In the genomic region with DNA sequence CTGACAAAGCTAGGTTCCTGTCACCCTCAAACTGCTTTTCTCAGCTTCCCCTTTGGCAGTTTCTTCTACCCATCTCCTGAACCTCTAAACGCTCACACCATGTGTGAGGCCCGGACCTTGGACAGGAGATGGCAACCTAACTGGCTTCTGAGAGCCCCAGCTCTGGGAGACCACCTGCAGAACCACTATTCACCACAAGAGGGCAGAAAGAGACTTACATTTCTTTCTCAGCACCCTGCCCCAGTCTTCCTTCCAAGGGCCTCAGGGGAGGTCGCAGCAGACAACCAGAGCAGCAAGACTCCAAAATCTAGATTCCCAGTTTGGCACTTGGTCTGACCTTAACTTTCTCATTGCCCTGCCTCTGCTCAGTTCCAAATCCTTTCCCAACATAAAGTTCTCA, we compare ENCODE assay signal across 9 mouse cellular contexts. TPM values are rescaled to one million over a fixed set of nuclear protein-coding genes. Genes with fewer than 3 reads are reported as not detected.
DNase-seq lines count a peak whose midpoint lies in the region; ATAC-seq and TF ChIP-seq lines count a peak whose summit lies in the region.
"Had no signal": no experiment of that assay in that cellular context is flagged by ENCODE, and none has a peak within 500 bp of the region (broad histone marks: within the 10 kb centered on the region; RNA-seq: fewer than 3 reads in every experiment).

No protein-coding gene starts in this region.

- DNase-seq in liver, result peak; percentile 76
- peak; percentile 78 for DNase-seq in c-Kit-positive CD71-positive TER-119-positive erythroid progenitor cells, embryonic 14.5 days (ENCODE audit: low spot score)
- peak; percentile 86 for DNase-seq in forebrain, embryonic 14.5 days (ENCODE audit: low spot score)
- DNase-seq in hindlimb bud, embryonic 11.5 days (ENCODE audit: extremely low spot score, low read depth, low spot score), result peak; percentile 84
- peak; percentile 65 to 66 for DNase-seq in left cerebral cortex, adult 2 months (ENCODE audit: extremely low spot score in 1 of 2, low spot score in 2 of 2)
- DNase-seq in midbrain, embryonic 14.5 days, result peak; percentile 90
- peak; percentile 85 to 94 for DNase-seq in spleen, postnatal 4 days (ENCODE audit: low spot score in 2 of 2)

- no peak overlapping the region for H3K9ac ChIP-seq in liver, embryonic 12.5 days
- H3K9ac ChIP-seq in forebrain, embryonic 14.5 days (ENCODE audit: low read length), result no peak overlapping the region
- H3K9ac ChIP-seq in midbrain, embryonic 14.5 days (replicated peaks; ENCODE audit: low read length), result no peak overlapping the region
- H3K9ac ChIP-seq: embryonic facial prominence, embryonic 12.5 days had no signal

- no peak overlapping the region for H3K4me3 ChIP-seq in liver, embryonic 12.5 days
- no peak overlapping the region for H3K4me3 ChIP-seq in forebrain, embryonic 14.5 days (ENCODE audit: low read depth, low read length)
- H3K4me3 ChIP-seq in left cerebral cortex, adult 2 months, result no peak overlapping the region
- H3K4me3 ChIP-seq in midbrain, embryonic 14.5 days (replicated peaks; ENCODE audit: low read depth, low read length), result no peak overlapping the region
- H3K4me3 ChIP-seq: embryonic facial prominence, embryonic 12.5 days had no signal

- intact Hi-C loops in left cerebral cortex, adult 2 months (cut with DNase I), result no loop called here

- H3K27ac ChIP-seq in liver, embryonic 12.5 days, result no peak overlapping the region
- no peak overlapping the region for H3K27ac ChIP-seq in forebrain, embryonic 14.5 days (ENCODE audit: low read depth, low read length)
- H3K27ac ChIP-seq in left cerebral cortex, adult 2 months, result 0 out of 2 replicates have a peak overlapping the region, but pooled peaks have one; percentile 24
- H3K27ac ChIP-seq in midbrain, embryonic 14.5 days (replicated peaks; ENCODE audit: low read depth, low read length), result no peak overlapping the region
- H3K27ac ChIP-seq: embryonic facial prominence, embryonic 12.5 days had no signal

- TF ChIP-seq CTCF in left cerebral cortex, adult 2 months (IDR thresholded peaks at IDR 0.05), result peak; percentile 86

- H3K27me3 ChIP-seq in liver, embryonic 12.5 days (replicated peaks), result peaks cover 17% of the 10 kb centered on the region
- H3K27me3 ChIP-seq in forebrain, embryonic 14.5 days (replicated peaks; ENCODE audit: control insufficient read depth, insufficient read depth, low read length), result no peaks in the 10 kb centered on the region
- no peaks in the 10 kb centered on the region for H3K27me3 ChIP-seq in midbrain, embryonic 14.5 days (ENCODE audit: control insufficient read depth, insufficient read depth, low read length)
- H3K27me3 ChIP-seq: embryonic facial prominence, embryonic 12.5 days had no signal

- peaks cover 22% of the 10 kb centered on the region for H3K4me1 ChIP-seq in liver, embryonic 12.5 days
- no peaks in the 10 kb centered on the region for H3K4me1 ChIP-seq in forebrain, embryonic 14.5 days (ENCODE audit: control insufficient read depth, insufficient read depth, low read length)
- H3K4me1 ChIP-seq in midbrain, embryonic 14.5 days (ENCODE audit: control insufficient read depth, insufficient read depth, low read length), result no peaks in the 10 kb centered on the region

- no peak overlapping the region for H3K4me2 ChIP-seq in liver, embryonic 12.5 days
- no peak overlapping the region for H3K4me2 ChIP-seq in forebrain, embryonic 14.5 days (ENCODE audit: low read length)
- H3K4me2 ChIP-seq in midbrain, embryonic 14.5 days (ENCODE audit: low read length), result no peak overlapping the region
- H3K4me2 ChIP-seq: embryonic facial prominence, embryonic 12.5 days had no signal

- 9% methylated on average over 3 of the region's 3 CpGs for whole genome bisulfite sequencing in liver, embryonic 12.5 days (ENCODE audit: insufficient replicate concordance)
- WGBS in forebrain, embryonic 14.5 days, result 24% methylated on average over 3 of the region's 3 CpGs
- 37% methylated on average over 3 of the region's 3 CpGs for WGBS in midbrain, embryonic 14.5 days

- peaks cover 59% of the 10 kb centered on the region for H3K36me3 ChIP-seq in liver, embryonic 12.5 days
- peaks cover 90% of the 10 kb centered on the region for H3K36me3 ChIP-seq in forebrain, embryonic 14.5 days (ENCODE audit: control insufficient read depth, insufficient read depth, low read length)
- H3K36me3 ChIP-seq in midbrain, embryonic 14.5 days (ENCODE audit: control insufficient read depth, insufficient read depth, low read length), result peaks cover 84% of the 10 kb centered on the region

- no peak for ATAC-seq in liver, embryonic 12.5 days
- ATAC-seq in forebrain, embryonic 14.5 days, result peak; percentile 57; the same call in 1 of the 2 replicates
- no peak for ATAC-seq in midbrain, embryonic 14.5 days (ENCODE audit: low FRiP score, low TSS enrichment)

- no peaks in the 10 kb centered on the region for H3K9me3 ChIP-seq in liver, embryonic 12.5 days (replicated peaks)
- H3K9me3 ChIP-seq in forebrain, embryonic 14.5 days (replicated peaks; ENCODE audit: control insufficient read depth, low read length), result no peaks in the 10 kb centered on the region
- no peaks in the 10 kb centered on the region for H3K9me3 ChIP-seq in midbrain, embryonic 14.5 days (ENCODE audit: control insufficient read depth, low read length)
- H3K9me3 ChIP-seq: embryonic facial prominence, embryonic 12.5 days had no signal

RNA-seq across cellular contexts. Expression of a gene that starts 35.1 kb away (rescaled TPM):
- polyA plus RNA-seq in liver, embryonic 12.5 days (2016; fragmentation: Nextera tagmentation; extraction: Ambion mirVana), result 0.10 and 0.23 TPM in 2 replicates
- 32.1 and 35.4 TPM in 2 replicates for polyA plus RNA-seq in forebrain, embryonic 14.5 days (2014; fragmentation: Nextera tagmentation; extraction: Ambion mirVana)
- 1 to 10 TPM; 5.4 to 5.5 TPM for total RNA-seq in left cerebral cortex, adult 2 months (2021)
- polyA plus RNA-seq in midbrain, embryonic 14.5 days (2014; fragmentation: Nextera tagmentation; extraction: Ambion mirVana), result 106 and 134 TPM in 2 replicates

RNA-seq across cellular contexts. Expression of a gene that starts 47.2 kb away (rescaled TPM):
- polyA plus RNA-seq in liver, embryonic 12.5 days (2016; fragmentation: Nextera tagmentation; extraction: Ambion mirVana), result 181 and 185 TPM in 2 replicates
- 53.1 and 65.1 TPM in 2 replicates for polyA plus RNA-seq in forebrain, embryonic 14.5 days (2014; fragmentation: Nextera tagmentation; extraction: Ambion mirVana)
- 10 to 100 TPM; 24.1 to 26.0 TPM for total RNA-seq in left cerebral cortex, adult 2 months (2021)
- 48.9 and 50.7 TPM in 2 replicates for polyA plus RNA-seq in midbrain, embryonic 14.5 days (2014; fragmentation: Nextera tagmentation; extraction: Ambion mirVana)

RNA-seq across cellular contexts. Expression of a gene that starts 51.5 kb away (rescaled TPM):
- 22.8 and 26.5 TPM in 2 replicates for polyA plus RNA-seq in liver, embryonic 12.5 days (2016; fragmentation: Nextera tagmentation; extraction: Ambion mirVana)
- polyA plus RNA-seq in forebrain, embryonic 14.5 days (2014; fragmentation: Nextera tagmentation; extraction: Ambion mirVana), result 60.2 and 81.2 TPM in 2 replicates
- 100 to 1,000 TPM; 341 to 357 TPM for total RNA-seq in left cerebral cortex, adult 2 months (2021)
- 110 and 131 TPM in 2 replicates for polyA plus RNA-seq in midbrain, embryonic 14.5 days (2014; fragmentation: Nextera tagmentation; extraction: Ambion mirVana)

RNA-seq across cellular contexts. Expression of a gene that starts 54.7 kb away (rescaled TPM):
- polyA plus RNA-seq in liver, embryonic 12.5 days (2016; fragmentation: Nextera tagmentation; extraction: Ambion mirVana), result 12.9 and 14.8 TPM in 2 replicates
- polyA plus RNA-seq in forebrain, embryonic 14.5 days (2014; fragmentation: Nextera tagmentation; extraction: Ambion mirVana), result 12.5 and 17.2 TPM in 2 replicates
- total RNA-seq in left cerebral cortex, adult 2 months (2021), result 1 to 10 TPM; 4.2 to 5.6 TPM
- 14.2 and 18.6 TPM in 2 replicates for polyA plus RNA-seq in midbrain, embryonic 14.5 days (2014; fragmentation: Nextera tagmentation; extraction: Ambion mirVana)

Comparison
In these comparisons a context has a peak if more than half of its experiments do, and no peak if none do; other contexts are left out.
1. RNA of a gene that starts 35.1 kb away (polyA plus RNA-seq): 106 to 134 TPM in midbrain, embryonic 14.5 days and 32.1 to 35.4 TPM in forebrain, embryonic 14.5 days; 0.10 to 0.23 TPM in liver, embryonic 12.5 days; every median in the first group is over 10 times any median in the second.
2. Peak in every context shown above with its lines, with median percentiles within 50 percentile points of each other: DNase-seq.